Mouse (Mus musculus): ENCODE measurements at regions not wholly inside any gene's neighbourhood (a gene's known extent, or its start where the extent isn't known, plus 50 kb on each side); places are given as distances from the start of the nearest gene placed in this dataset.

DNA sequence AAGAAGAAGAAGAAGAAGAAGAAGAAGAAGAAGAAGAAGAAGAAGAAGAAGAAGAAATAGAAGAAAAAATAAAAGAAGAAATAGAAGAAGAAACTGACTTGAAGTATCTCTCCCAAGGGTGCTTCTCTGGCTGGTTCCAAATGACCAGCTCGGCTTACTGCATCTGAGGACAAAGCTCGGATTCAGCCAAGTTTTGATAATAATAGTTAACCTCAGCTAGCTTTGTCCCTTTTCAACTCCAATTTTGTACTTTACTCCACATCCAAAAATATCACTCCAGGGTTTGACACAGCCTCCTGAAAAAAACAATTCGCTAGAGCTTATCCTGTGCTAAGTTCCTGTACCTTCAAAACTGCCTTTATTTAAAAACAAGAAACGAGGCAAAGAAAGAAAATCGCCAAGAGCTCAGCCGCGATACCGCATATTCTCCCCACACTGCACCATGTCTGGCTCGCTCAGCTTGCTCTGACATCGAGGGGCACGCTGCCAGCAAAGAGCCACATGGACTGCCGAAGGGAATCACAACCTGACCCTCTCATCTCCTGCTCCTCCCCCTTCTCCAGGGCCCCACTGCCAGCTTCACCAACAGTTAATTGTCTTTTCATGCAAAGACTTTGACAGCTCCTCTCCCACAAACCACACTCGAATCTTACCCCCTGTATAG is 638.8 kb downstream of the 1700064H15Rik start:
- no peak overlapping the region for H3K27ac ChIP-seq (ENCODE audit: control insufficient read depth, insufficient read depth, low read depth, low read length)
- no peaks in the 10 kb centered on the region for H3K36me3 ChIP-seq (ENCODE audit: control insufficient read depth, insufficient read depth, low read length)
- no peak overlapping the region for H3K4me3 ChIP-seq (ENCODE audit: control insufficient read depth, low read depth, low read length)
- no peak for TF ChIP-seq POLR2A (IDR thresholded peaks at IDR 0.05; ENCODE audit: control insufficient read depth, low read depth, low read length)
- H3K27me3 ChIP-seq (ENCODE audit: control insufficient read depth, insufficient read depth, low read length) = no peaks in the 10 kb centered on the region
- no peaks in the 10 kb centered on the region for H3K4me1 ChIP-seq (ENCODE audit: control insufficient read depth, insufficient read depth, low read length)

DNA sequence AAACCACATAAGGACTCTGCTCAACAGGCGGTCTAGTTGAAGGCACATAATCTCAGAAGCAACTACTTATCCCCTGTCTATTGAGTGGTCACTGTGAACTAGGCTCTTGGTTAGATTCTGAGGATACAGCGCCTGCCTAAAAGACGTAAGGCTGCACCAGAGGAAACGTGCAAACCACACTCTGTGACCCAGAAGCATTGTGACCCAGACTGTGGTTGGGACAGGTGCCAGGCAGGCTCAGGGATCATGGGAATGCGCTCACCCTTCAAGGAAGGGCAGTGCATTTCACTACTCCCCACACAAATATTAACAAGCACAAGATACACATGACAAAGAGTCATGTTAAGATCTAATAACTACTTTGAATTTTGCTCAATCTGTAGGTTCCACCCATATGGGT is 628.3 kb downstream of the 1700064H15Rik start:
- no peaks in the 10 kb centered on the region for H3K4me1 ChIP-seq (ENCODE audit: control insufficient read depth, insufficient read depth, low read length)
- H3K27ac ChIP-seq (ENCODE audit: control insufficient read depth, insufficient read depth, low read depth, low read length) = no peak overlapping the region
- no peak overlapping the region for H3K4me3 ChIP-seq (ENCODE audit: control insufficient read depth, low read depth, low read length)
- H3K27me3 ChIP-seq (ENCODE audit: control insufficient read depth, insufficient read depth, low read length) = no peaks in the 10 kb centered on the region
- no peaks in the 10 kb centered on the region for H3K36me3 ChIP-seq (ENCODE audit: control insufficient read depth, insufficient read depth, low read length)
- TF ChIP-seq POLR2A (IDR thresholded peaks at IDR 0.05; ENCODE audit: control insufficient read depth, low read depth, low read length) (no peak), CTCF (IDR thresholded peaks at IDR 0.05; ENCODE audit: control insufficient read depth, insufficient read depth, insufficient replicate concordance, low read depth, low read length) (no peak)

GRCm38 (mm10) chr3:19002056-19002455 is 626.4 kb downstream of the 1700064H15Rik start:
- H3K27me3 ChIP-seq (ENCODE audit: control insufficient read depth, insufficient read depth, low read length) = no peaks in the 10 kb centered on the region
- no peak overlapping the region for H3K4me3 ChIP-seq (ENCODE audit: control insufficient read depth, low read depth, low read length)
- TF ChIP-seq CTCF (IDR thresholded peaks at IDR 0.05; ENCODE audit: control insufficient read depth, insufficient read depth, insufficient replicate concordance, low read depth, low read length) (no peak), POLR2A (IDR thresholded peaks at IDR 0.05; ENCODE audit: control insufficient read depth, low read depth, low read length) (no peak)
- no peak overlapping the region for H3K27ac ChIP-seq (ENCODE audit: control insufficient read depth, insufficient read depth, low read depth, low read length)
- H3K36me3 ChIP-seq (ENCODE audit: control insufficient read depth, insufficient read depth, low read length) = no peaks in the 10 kb centered on the region
- no peaks in the 10 kb centered on the region for H3K4me1 ChIP-seq (ENCODE audit: control insufficient read depth, insufficient read depth, low read length)

GRCm38 (mm10) chr3:19004792-19005191 is 623.7 kb downstream of the 1700064H15Rik start:
- no peak overlapping the region for H3K27ac ChIP-seq (ENCODE audit: control insufficient read depth, insufficient read depth, low read depth, low read length)
- no peak for TF ChIP-seq POLR2A (IDR thresholded peaks at IDR 0.05; ENCODE audit: control insufficient read depth, low read depth, low read length)
- no peaks in the 10 kb centered on the region for H3K27me3 ChIP-seq (ENCODE audit: control insufficient read depth, insufficient read depth, low read length)
- H3K36me3 ChIP-seq (ENCODE audit: control insufficient read depth, insufficient read depth, low read length) = no peaks in the 10 kb centered on the region
- no peak overlapping the region for H3K4me3 ChIP-seq (ENCODE audit: control insufficient read depth, low read depth, low read length)
- H3K4me1 ChIP-seq (ENCODE audit: control insufficient read depth, insufficient read depth, low read length) = no peaks in the 10 kb centered on the region

DNA sequence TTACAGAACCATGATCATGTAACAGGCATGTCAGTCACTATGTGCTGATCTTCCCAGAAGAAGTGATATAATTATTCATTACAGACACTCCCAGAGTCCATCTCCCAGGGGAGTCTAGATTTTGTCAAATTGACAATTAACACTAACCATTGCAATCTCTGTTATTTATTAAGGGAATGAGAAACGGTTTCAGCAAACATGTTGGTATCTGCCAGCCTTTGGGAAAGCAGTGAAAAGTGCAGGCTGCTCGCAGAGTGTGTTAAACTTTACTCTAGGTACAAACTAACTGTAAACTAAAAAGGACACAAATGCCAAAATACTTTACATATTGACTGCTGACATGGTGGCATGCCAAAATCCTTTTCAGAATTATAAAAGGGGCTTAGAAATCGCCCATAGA is 583.9 kb downstream of the 1700064H15Rik start:
- Histone ChIP-seq H3K4me1 (ENCODE audit: control insufficient read depth, insufficient read depth, low read length) (no peaks in the 10 kb centered on the region), H3K36me3 (ENCODE audit: control insufficient read depth, insufficient read depth, low read length) (no peaks in the 10 kb centered on the region), H3K4me3 (ENCODE audit: control insufficient read depth, low read depth, low read length) (no peak overlapping the region), H3K27ac (ENCODE audit: control insufficient read depth, insufficient read depth, low read depth, low read length) (no peak overlapping the region), H3K27me3 (ENCODE audit: control insufficient read depth, insufficient read depth, low read length) (no peaks in the 10 kb centered on the region)
- no peak for TF ChIP-seq CTCF (IDR thresholded peaks at IDR 0.05; ENCODE audit: control insufficient read depth, insufficient read depth, insufficient replicate concordance, low read depth, low read length)
- TF ChIP-seq POLR2A (IDR thresholded peaks at IDR 0.05; ENCODE audit: control insufficient read depth, low read depth, low read length) = no peak

- Histone ChIP-seq H3K4me1 (ENCODE audit: control insufficient read depth, insufficient read depth, low read length) (no peaks in the 10 kb centered on the region), H3K27ac (ENCODE audit: control insufficient read depth, insufficient read depth, low read depth, low read length) (no peak overlapping the region), H3K27me3 (ENCODE audit: control insufficient read depth, insufficient read depth, low read length) (no peaks in the 10 kb centered on the region), H3K36me3 (ENCODE audit: control insufficient read depth, insufficient read depth, low read length) (no peaks in the 10 kb centered on the region), H3K4me3 (ENCODE audit: control insufficient read depth, low read depth, low read length) (no peak overlapping the region)
- TF ChIP-seq POLR2A (IDR thresholded peaks at IDR 0.05; ENCODE audit: control insufficient read depth, low read depth, low read length) = no peak
- TF ChIP-seq CTCF (IDR thresholded peaks at IDR 0.05; ENCODE audit: control insufficient read depth, insufficient read depth, insufficient replicate concordance, low read depth, low read length) = no peak
Observed at GRCm38 (mm10) chr3:19045933-19046332, 582.5 kb downstream of the 1700064H15Rik start.

DNA sequence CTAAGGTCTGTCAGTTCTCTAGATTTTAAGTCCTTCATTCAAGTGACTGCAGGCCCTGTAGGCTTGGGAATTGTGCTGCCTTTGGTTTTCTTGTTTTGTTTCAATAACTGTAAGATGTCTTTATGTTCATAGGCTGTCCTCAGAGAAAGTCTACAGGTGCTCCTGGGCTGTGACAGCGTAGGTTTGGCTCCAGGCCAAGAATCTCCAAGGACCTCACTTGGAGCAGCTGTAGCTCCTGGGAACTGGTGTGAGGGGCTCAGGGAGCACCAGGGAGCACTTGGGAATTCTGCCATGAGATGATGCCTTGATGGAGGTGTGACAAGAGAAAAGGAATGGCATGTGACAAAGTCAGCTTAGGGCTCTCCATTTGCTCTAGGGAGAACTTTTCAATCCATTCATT is 581.9 kb downstream of the 1700064H15Rik start:
- no peak overlapping the region for H3K4me3 ChIP-seq (ENCODE audit: control insufficient read depth, low read depth, low read length)
- H3K27ac ChIP-seq (ENCODE audit: control insufficient read depth, insufficient read depth, low read depth, low read length) = no peak overlapping the region
- H3K36me3 ChIP-seq (ENCODE audit: control insufficient read depth, insufficient read depth, low read length) = no peaks in the 10 kb centered on the region
- no peaks in the 10 kb centered on the region for H3K4me1 ChIP-seq (ENCODE audit: control insufficient read depth, insufficient read depth, low read length)
- H3K27me3 ChIP-seq (ENCODE audit: control insufficient read depth, insufficient read depth, low read length) = no peaks in the 10 kb centered on the region
- no peak for TF ChIP-seq POLR2A (IDR thresholded peaks at IDR 0.05; ENCODE audit: control insufficient read depth, low read depth, low read length)
- no peak for TF ChIP-seq CTCF (IDR thresholded peaks at IDR 0.05; ENCODE audit: control insufficient read depth, insufficient read depth, insufficient replicate concordance, low read depth, low read length)

- Histone ChIP-seq H3K36me3 (ENCODE audit: control insufficient read depth, insufficient read depth, low read length) (no peaks in the 10 kb centered on the region), H3K27ac (ENCODE audit: control insufficient read depth, insufficient read depth, low read depth, low read length) (no peak overlapping the region), H3K27me3 (ENCODE audit: control insufficient read depth, insufficient read depth, low read length) (no peaks in the 10 kb centered on the region), H3K4me1 (ENCODE audit: control insufficient read depth, insufficient read depth, low read length) (no peaks in the 10 kb centered on the region), H3K4me3 (ENCODE audit: control insufficient read depth, low read depth, low read length) (no peak overlapping the region)
- TF ChIP-seq CTCF (IDR thresholded peaks at IDR 0.05; ENCODE audit: control insufficient read depth, insufficient read depth, insufficient replicate concordance, low read depth, low read length) = no peak
- TF ChIP-seq POLR2A (IDR thresholded peaks at IDR 0.05; ENCODE audit: control insufficient read depth, low read depth, low read length) = no peak
Observed at GRCm38 (mm10) chr3:19055961-19056360, 572.5 kb downstream of the 1700064H15Rik start.

Data from testis, adult 2 months (tissue).